Comparison of ENCODE assay signal across 20 mouse cellular contexts in genomic region chr16:25517114-25517868, GRCm38 (mm10).
DNase-seq lines count a peak whose midpoint lies in the region; ATAC-seq and TF ChIP-seq lines count a peak whose summit lies in the region.
"Had no signal": no experiment of that assay in that cellular context is flagged by ENCODE, and none has a peak within 500 bp of the region (broad histone marks: within the 10 kb centered on the region; RNA-seq: fewer than 3 reads in every experiment).

No protein-coding gene starts in this region.

- H3K4me2 ChIP-seq in liver, embryonic 11.5 days, result no peak overlapping the region
- no peak overlapping the region for H3K4me2 ChIP-seq in liver, embryonic 12.5 days
- H3K4me2 ChIP-seq in kidney, embryonic 16.5 days (replicated peaks; ENCODE audit: low read depth, low read length), result no peak overlapping the region
- H3K4me2 ChIP-seq: embryonic facial prominence, embryonic 13.5 days; forebrain, embryonic 12.5 days; heart, embryonic 12.5 days; hindbrain, embryonic 15.5 days had no signal

- peak; percentile 51 for ATAC-seq in liver, embryonic 11.5 days (replicated peaks; ENCODE audit: low FRiP score)
- ATAC-seq in liver, embryonic 12.5 days, result no peak
- ATAC-seq in frontal cortex, adult (ENCODE audit: low TSS enrichment), result no peak
- ATAC-seq in kidney, embryonic 16.5 days (ENCODE audit: low FRiP score, low TSS enrichment), result no peak
- ATAC-seq: forebrain, embryonic 16.5 days; inflammation-experienced regulatory T-cells, adult 6 months; Patski had no signal

- in situ Hi-C loops in ES-E14 (cut with MboI; ENCODE audit: low sequenced_read_pairs in 2 of 2, unreplicated experiment in 2 of 2), result no loop called here

- H3K9ac ChIP-seq in liver, embryonic 11.5 days (ENCODE audit: low read depth, low read length), result no peak overlapping the region
- H3K9ac ChIP-seq in liver, embryonic 12.5 days, result no peak overlapping the region
- no peak overlapping the region for H3K9ac ChIP-seq in ES-E14 (ENCODE audit: insufficient read depth, low read depth, low read length, poor library complexity, severe bottlenecking)
- no peak overlapping the region for H3K9ac ChIP-seq in kidney, embryonic 16.5 days (replicated peaks; ENCODE audit: low read length)
- H3K9ac ChIP-seq: embryonic facial prominence, embryonic 13.5 days; forebrain, embryonic 12.5 days; heart, embryonic 12.5 days; hindbrain, embryonic 15.5 days had no signal

- no peaks in the 10 kb centered on the region for H3K36me3 ChIP-seq in liver, embryonic 11.5 days (ENCODE audit: control insufficient read depth, insufficient read depth, low read length)
- no peaks in the 10 kb centered on the region for H3K36me3 ChIP-seq in liver, embryonic 12.5 days
- no peaks in the 10 kb centered on the region for H3K36me3 ChIP-seq in ES-E14 (ENCODE audit: control insufficient read depth, insufficient read depth, low read length, poor library complexity, severe bottlenecking)
- H3K36me3 ChIP-seq in kidney, embryonic 16.5 days (ENCODE audit: insufficient read depth, low read length), result no peaks in the 10 kb centered on the region
- H3K36me3 ChIP-seq: embryonic facial prominence, embryonic 13.5 days; forebrain, embryonic 12.5 days; heart, embryonic 12.5 days; hindbrain, embryonic 15.5 days had no signal

- no peaks in the 10 kb centered on the region for H3K9me3 ChIP-seq in liver, embryonic 11.5 days (ENCODE audit: control insufficient read depth, low read length)
- no peaks in the 10 kb centered on the region for H3K9me3 ChIP-seq in liver, embryonic 12.5 days (replicated peaks)
- no peaks in the 10 kb centered on the region for H3K9me3 ChIP-seq in ES-E14 (ENCODE audit: control insufficient read depth, insufficient read depth, low read depth, low read length)
- no peaks in the 10 kb centered on the region for H3K9me3 ChIP-seq in kidney, embryonic 16.5 days (ENCODE audit: low read length)
- H3K9me3 ChIP-seq: embryonic facial prominence, embryonic 13.5 days; forebrain, embryonic 12.5 days; heart, embryonic 12.5 days; hindbrain, embryonic 15.5 days had no signal

- no peak overlapping the region for H3K4me3 ChIP-seq in liver, embryonic 11.5 days (ENCODE audit: low read depth, low read length)
- H3K4me3 ChIP-seq in liver, embryonic 12.5 days, result no peak overlapping the region
- H3K4me3 ChIP-seq in ES-E14 (ENCODE audit: insufficient read depth in 1 of 2, low read depth in 1 of 2, low read length in 2 of 2, poor library complexity in 1 of 2, severe bottlenecking in 1 of 2), result peak overlapping the region; percentile 40 to 52; a peak in 3 of 4 replicates
- H3K4me3 ChIP-seq in kidney, embryonic 16.5 days (ENCODE audit: low read length), result no peak overlapping the region
- H3K4me3 ChIP-seq: embryonic facial prominence, embryonic 13.5 days; forebrain, embryonic 12.5 days; heart, embryonic 12.5 days; hindbrain, embryonic 15.5 days had no signal

- 63% methylated on average over 5 of the region's 7 CpGs for WGBS in liver, embryonic 11.5 days
- 39% methylated on average over 5 of the region's 7 CpGs for WGBS in liver, embryonic 12.5 days (ENCODE audit: insufficient replicate concordance)
- 71% methylated on average over 3 of the region's 7 CpGs for WGBS in kidney, embryonic 16.5 days

- no peaks in the 10 kb centered on the region for H3K4me1 ChIP-seq in liver, embryonic 11.5 days (replicated peaks; ENCODE audit: control insufficient read depth, insufficient read depth, low read length)
- H3K4me1 ChIP-seq in liver, embryonic 12.5 days, result no peaks in the 10 kb centered on the region
- peaks cover 8 to 25% of the 10 kb centered on the region in 2 experiments for H3K4me1 ChIP-seq in ES-E14 (ENCODE audit: control insufficient read depth in 2 of 2, insufficient read depth in 2 of 2, low read length in 2 of 2, poor library complexity in 1 of 2)
- no peaks in the 10 kb centered on the region for H3K4me1 ChIP-seq in kidney, embryonic 16.5 days (ENCODE audit: insufficient read depth, low read length)
- H3K4me1 ChIP-seq: embryonic facial prominence, embryonic 13.5 days; forebrain, embryonic 12.5 days; heart, embryonic 12.5 days; hindbrain, embryonic 15.5 days had no signal

- H3K27me3 ChIP-seq in liver, embryonic 11.5 days (replicated peaks; ENCODE audit: control insufficient read depth, insufficient read depth, low read length), result no peaks in the 10 kb centered on the region
- H3K27me3 ChIP-seq in liver, embryonic 12.5 days (replicated peaks), result no peaks in the 10 kb centered on the region
- no peaks in the 10 kb centered on the region for H3K27me3 ChIP-seq in kidney, embryonic 16.5 days (ENCODE audit: insufficient read depth, low read length)
- H3K27me3 ChIP-seq: embryonic facial prominence, embryonic 13.5 days; forebrain, embryonic 12.5 days; heart, embryonic 12.5 days; hindbrain, embryonic 15.5 days; Patski had no signal

- no peak for DNase-seq in liver, embryonic 11.5 days (ENCODE audit: low spot score)
- DNase-seq in ES-E14 (ENCODE audit: low read depth, low spot score), result peak; percentile 82
- peak; percentile 96 for DNase-seq in ZHBTc4 (ENCODE audit: low read depth, low spot score)
- DNase-seq in embryo, embryonic 10.5 days (ENCODE audit: low spot score), result no peak
- DNase-seq: adrenal gland, postnatal 14 days; cerebellum, adult 11-12 months; cerebellum, adult 9-10 months; cerebellum, postnatal 25 days; gastrocnemius, postnatal 14 days; heart, postnatal 36 days had no signal

- no peak overlapping the region for H3K27ac ChIP-seq in liver, embryonic 11.5 days (ENCODE audit: low read depth, low read length)
- no peak overlapping the region for H3K27ac ChIP-seq in liver, embryonic 12.5 days
- peak overlapping the region; percentile 99; the same call in 1 of the 2 replicates for H3K27ac ChIP-seq in ES-E14 (ENCODE audit: insufficient read depth, low read depth, low read length, poor library complexity, severe bottlenecking)
- H3K27ac ChIP-seq in kidney, embryonic 16.5 days (ENCODE audit: low read length), result no peak overlapping the region
- H3K27ac ChIP-seq: embryonic facial prominence, embryonic 13.5 days; forebrain, embryonic 12.5 days; hindbrain, embryonic 15.5 days had no signal

TF ChIP-seq in ES-E14, 5 proteins besides CTCF, POLR2A, EP300 and RAD21:
- TF ChIP-seq MAFK (IDR thresholded peaks at IDR 0.05; ENCODE audit: insufficient read depth, low read depth, low read length) (no peak), ZNF384 (IDR thresholded peaks at IDR 0.05; ENCODE audit: low read depth, low read length) (no peak), CHD2 (IDR thresholded peaks at IDR 0.05; ENCODE audit: low read depth, low read length) (no peak), ZC3H11A (IDR thresholded peaks at IDR 0.05; ENCODE audit: borderline replicate concordance, low read depth, low read length) (no peak), HCFC1 (IDR thresholded peaks at IDR 0.05; ENCODE audit: borderline replicate concordance, insufficient read depth, low read length) (no peak)

Comparison
In these comparisons a context has a peak if more than half of its experiments do, and no peak if none do; other contexts are left out.
1. DNase-seq: peak in ES-E14 (single experiment) and ZHBTc4 (single experiment); none in liver, embryonic 11.5 days (single experiment) and embryo, embryonic 10.5 days (single experiment).
2. H3K4me3 ChIP-seq: peak in ES-E14 (2 of 2); none in liver, embryonic 11.5 days (single experiment), liver, embryonic 12.5 days (single experiment) and kidney, embryonic 16.5 days (single experiment).